Mouse (Mus musculus) hindbrain, embryonic 11.5 days (tissue): ENCODE data around the gene Nedd9. TPM values are rescaled to one million over a fixed set of nuclear protein-coding genes. Genes with fewer than 3 reads are reported as not detected.

Experiments
- ATAC-seq: fragments of 200-750 bp; cut with Nextera tagmentation; 2 replicates; pipeline ENCODE4 v1.8.0; 2017; ENCODE audit warnings: mild to moderate bottlenecking, moderate TSS enrichment, moderate library complexity; ENCODE audit not compliant: low FRiP score
- DNase-seq: peaks from one replicate; pipeline ENCODE4 v3.0.0-alpha.2; 2015; ENCODE audit warnings: low spot score
- H3K27ac ChIP-seq: fragments of 300-500 bp; sonication (generic); 2 replicates; pipeline ENCODE4 v1.5.1; 2014; ENCODE audit warnings: mild to moderate bottlenecking, low read depth, low read length
- H3K27me3 ChIP-seq: fragments of 300-500 bp; sonication (generic); 2 replicates; pipeline ENCODE4 v1.6.1; 2014; ENCODE audit warnings: mild to moderate bottlenecking, low read length, moderate library complexity, mixed read lengths; ENCODE audit not compliant: control insufficient read depth, insufficient read depth
- H3K36me3 ChIP-seq: fragments of 300-500 bp; sonication (generic); 2 replicates; pipeline ENCODE4 v1.6.1; 2014; ENCODE audit warnings: mild to moderate bottlenecking, low read length, moderate library complexity, mixed read lengths; ENCODE audit not compliant: control insufficient read depth, insufficient read depth
- H3K4me1 ChIP-seq: fragments of 300-500 bp; sonication (generic); replicated peaks from 2 replicates; pipeline ENCODE4 v1.6.1; 2014; ENCODE audit warnings: low read length, mixed read lengths; ENCODE audit not compliant: control insufficient read depth, insufficient read depth
- H3K4me2 ChIP-seq: fragments of 300-500 bp; sonication (generic); replicated peaks from 2 replicates; pipeline ENCODE4 v1.6.1; 2014; ENCODE audit warnings: mild to moderate bottlenecking, low read depth, low read length
- H3K4me3 ChIP-seq: fragments of 300-500 bp; sonication (generic); 2 replicates; pipeline ENCODE4 v1.5.1; 2014; ENCODE audit warnings: low read depth, low read length
- H3K9ac ChIP-seq: fragments of 300-500 bp; sonication (generic); 2 replicates; pipeline ENCODE4 v1.6.1; 2014; ENCODE audit warnings: low read depth, low read length
- H3K9me3 ChIP-seq: fragments of 300-500 bp; sonication (generic); 2 replicates; pipeline ENCODE4 v1.6.1; 2016; ENCODE audit warnings: low read length; ENCODE audit not compliant: control insufficient read depth
- WGBS: fragments of 180-500 bp; shearing (Covaris S2); extraction: QIAGEN DNeasy Blood & Tissue Kit; methylation state at CpG from one replicate; pipeline ENCODE4 v1.1.7; 2014; 5-methylcytosine and 5-hydroxymethylcytosine counted together
- polyA plus RNA-seq: library from polyadenylated mRNA; unstranded; fragments of >200 nt; fragmentation: Nextera tagmentation; extraction: Ambion mirVana; gene quantifications from 2 replicates; pipeline ENCODE4 v1.2.1, GENCODE M21; 2014

Nedd9 gene
- polyA plus RNA-seq, 1 experiment from 2014 or later: 22.6 TPM

- ATAC-seq (no peak), DNase-seq (peak; percentile 41)
- H3K27ac ChIP-seq: no peak overlapping the region
- no peaks in the 10 kb centered on the region for H3K36me3 ChIP-seq
- no peak overlapping the region for H3K9ac ChIP-seq
- no peaks in the 10 kb centered on the region for H3K27me3 ChIP-seq
- H3K9me3 ChIP-seq: no peaks in the 10 kb centered on the region
- no peaks in the 10 kb centered on the region for H3K4me1 ChIP-seq
- no peak overlapping the region for H3K4me3 ChIP-seq
- WGBS: 63% methylated on average over 8 of the region's 8 CpGs
- no peak overlapping the region for H3K4me2 ChIP-seq
Measured at GRCm38 (mm10) chr13:41514918-41515317, 27.8 kb upstream of the Nedd9 start.

GRCm38 (mm10) chr13:41513456-41513855 is 26.3 kb upstream of the Nedd9 start:
- WGBS: 93% methylated on average over 3 of the region's 3 CpGs

DNA sequence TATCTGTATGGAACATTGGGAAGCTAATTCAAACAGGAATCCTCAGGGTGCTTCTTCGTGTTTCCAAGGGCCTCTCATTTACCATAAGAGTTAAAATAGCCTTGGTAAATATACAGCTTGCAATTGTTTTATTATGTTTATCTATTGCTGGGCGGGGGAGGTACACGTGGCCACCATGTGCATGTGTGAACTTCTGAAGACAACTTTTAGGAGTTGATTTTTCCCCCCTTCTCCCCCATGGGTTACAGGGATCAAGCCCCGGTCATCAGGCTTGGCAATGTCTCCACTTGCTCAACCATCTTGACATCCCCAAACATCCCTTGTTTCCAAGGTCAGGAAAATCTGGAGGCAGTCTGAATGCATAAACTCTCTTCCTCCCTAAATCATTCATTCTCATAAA is 25.1 kb upstream of the Nedd9 start:
- no peak overlapping the region for H3K27ac ChIP-seq
- H3K4me2 ChIP-seq: no peak overlapping the region
- H3K27me3 ChIP-seq: no peaks in the 10 kb centered on the region
- H3K4me3 ChIP-seq: no peak overlapping the region
- ATAC-seq: no peak
- 77% methylated on average over 4 of the region's 4 CpGs for WGBS
- no peaks in the 10 kb centered on the region for H3K36me3 ChIP-seq
- H3K9ac ChIP-seq: no peak overlapping the region
- no peaks in the 10 kb centered on the region for H3K9me3 ChIP-seq
- DNase-seq: no peak
- H3K4me1 ChIP-seq: no peaks in the 10 kb centered on the region

More at GRCm38 (mm10) chr13:41513456-41513855, 26.3 kb upstream of the Nedd9 start:
- ATAC-seq (no peak), DNase-seq (no peak)
- Histone ChIP-seq H3K27ac (no peak overlapping the region), H3K36me3 (no peaks in the 10 kb centered on the region), H3K4me1 (no peaks in the 10 kb centered on the region), H3K4me3 (no peak overlapping the region), H3K9ac (no peak overlapping the region), H3K9me3 (no peaks in the 10 kb centered on the region), H3K4me2 (no peak overlapping the region), H3K27me3 (no peaks in the 10 kb centered on the region)

GRCm38 (mm10) chr13:41510631-41511419 is 23.7 kb upstream of the Nedd9 start:
- H3K9ac ChIP-seq: no peak overlapping the region
- WGBS: 55% methylated on average over 7 of the region's 7 CpGs
- no peaks in the 10 kb centered on the region for H3K36me3 ChIP-seq

GRCm38 (mm10) chr13:41505594-41505993 is 18.4 kb upstream of the Nedd9 start:
- no peak for DNase-seq
- H3K4me3 ChIP-seq: no peak overlapping the region
- no peak overlapping the region for H3K9ac ChIP-seq
- no peak overlapping the region for H3K27ac ChIP-seq
- no peak overlapping the region for H3K4me2 ChIP-seq
- H3K36me3 ChIP-seq: no peaks in the 10 kb centered on the region
- no peaks in the 10 kb centered on the region for H3K4me1 ChIP-seq
- no peaks in the 10 kb centered on the region for H3K9me3 ChIP-seq
- no peaks in the 10 kb centered on the region for H3K27me3 ChIP-seq
- no peak for ATAC-seq
- 72% methylated on average over 2 of the region's 2 CpGs for WGBS

More at GRCm38 (mm10) chr13:41510631-41511419, 23.7 kb upstream of the Nedd9 start:
- Histone ChIP-seq H3K9me3 (no peaks in the 10 kb centered on the region), H3K4me3 (no peak overlapping the region), H3K4me1 (no peaks in the 10 kb centered on the region), H3K27ac (no peak overlapping the region), H3K27me3 (no peaks in the 10 kb centered on the region), H3K4me2 (no peak overlapping the region)
- ATAC-seq: no peak
- DNase-seq: no peak

GRCm38 (mm10) chr13:41504997-41505396 is 17.8 kb upstream of the Nedd9 start:
- Histone ChIP-seq H3K4me3 (no peak overlapping the region), H3K4me1 (no peaks in the 10 kb centered on the region), H3K9me3 (no peaks in the 10 kb centered on the region), H3K9ac (no peak overlapping the region), H3K4me2 (no peak overlapping the region), H3K27me3 (no peaks in the 10 kb centered on the region), H3K36me3 (no peaks in the 10 kb centered on the region), H3K27ac (no peak overlapping the region)
- ATAC-seq (no peak), DNase-seq (no peak)
- WGBS: 87% methylated on average over 2 of the region's 2 CpGs

- ATAC-seq (no peak), DNase-seq (no peak)
- H3K9me3 ChIP-seq: no peaks in the 10 kb centered on the region
- no peak overlapping the region for H3K27ac ChIP-seq
- H3K27me3 ChIP-seq: no peaks in the 10 kb centered on the region
- H3K9ac ChIP-seq: no peak overlapping the region
- 86% methylated on average over 2 of the region's 2 CpGs for WGBS
- H3K4me3 ChIP-seq: no peak overlapping the region
- no peaks in the 10 kb centered on the region for H3K36me3 ChIP-seq
- H3K4me1 ChIP-seq: no peaks in the 10 kb centered on the region
- H3K4me2 ChIP-seq: no peak overlapping the region
Measured at GRCm38 (mm10) chr13:41504448-41504847, 17.3 kb upstream of the Nedd9 start.

DNA sequence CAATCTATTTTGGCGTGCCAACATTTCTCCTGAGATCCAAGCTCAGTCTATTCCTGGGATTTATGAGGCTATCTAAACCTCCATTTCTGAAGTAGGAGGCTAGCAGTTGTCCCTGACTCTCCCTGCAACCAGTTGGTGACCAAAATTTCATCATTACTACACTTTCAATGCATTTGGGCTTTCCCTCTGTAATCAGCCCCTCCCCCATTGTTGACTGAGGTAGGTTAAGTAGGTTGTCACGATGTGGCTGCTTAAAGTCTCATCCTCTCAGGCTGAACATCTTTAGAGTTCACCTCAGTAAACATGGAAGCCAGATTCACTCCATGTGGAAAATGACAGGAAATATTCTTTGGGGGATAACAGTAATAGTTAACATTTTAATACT is 15.7 kb upstream of the Nedd9 start:
- H3K4me3 ChIP-seq: no peak overlapping the region

More for the DNA sequence above, 15.7 kb upstream of the Nedd9 start:
- no peak for DNase-seq
- 82% methylated on average over 2 of the region's 2 CpGs for WGBS
- no peaks in the 10 kb centered on the region for H3K36me3 ChIP-seq
- no peak overlapping the region for H3K9ac ChIP-seq
- ATAC-seq: no peak
- H3K4me2 ChIP-seq: no peak overlapping the region
- no peaks in the 10 kb centered on the region for H3K27me3 ChIP-seq
- no peak overlapping the region for H3K27ac ChIP-seq
- no peaks in the 10 kb centered on the region for H3K4me1 ChIP-seq
- no peaks in the 10 kb centered on the region for H3K9me3 ChIP-seq
